Mouse (Mus musculus) mouse trophoblast stem cell (cell line): ENCODE data around the gene Kcnma1.

ENCODE experiments used
- in situ Hi-C, 2 experiments: fragments of 300-500 bp; cut with MseI, MboI; formaldehyde crosslinking; loops; 2 replicates in 1 of 2; 3 replicates in 1 of 2; pipeline ENCODE4 v1.15.1; 2025

Gene Kcnma1

GRCm38 (mm10) chr14:23470071-23470470 is 544.2 kb downstream of the Kcnma1 start:
- in situ Hi-C loops: no loop called here

GRCm38 (mm10) chr14:23465135-23465534 is 549.2 kb downstream of the Kcnma1 start:
- in situ Hi-C loops: no loop called here

GRCm38 (mm10) chr14:23458560-23458959 is 555.7 kb downstream of the Kcnma1 start:
- in situ Hi-C loops: no loop called here

GRCm38 (mm10) chr14:23451681-23452080 is 562.6 kb downstream of the Kcnma1 start:
- in situ Hi-C loops: no loop called here

- in situ Hi-C loops: no loop called here
Measured at GRCm38 (mm10) chr14:23437467-23437866, 576.8 kb downstream of the Kcnma1 start.

GRCm38 (mm10) chr14:23435861-23436260 is 578.4 kb downstream of the Kcnma1 start:
- in situ Hi-C loops: no loop called here

GRCm38 (mm10) chr14:23430006-23430405 is 584.3 kb downstream of the Kcnma1 start:
- in situ Hi-C loops: no loop called here

- in situ Hi-C loops: no loop called here
Measured at GRCm38 (mm10) chr14:23429043-23429442, 585.2 kb downstream of the Kcnma1 start.

- in situ Hi-C loops: no loop called here
Measured at GRCm38 (mm10) chr14:23422481-23423040, 591.7 kb downstream of the Kcnma1 start.

- in situ Hi-C loops: no loop called here
Measured at GRCm38 (mm10) chr14:23418955-23419354, 595.3 kb downstream of the Kcnma1 start.

GRCm38 (mm10) chr14:23407051-23407450 is 607.2 kb downstream of the Kcnma1 start:
- in situ Hi-C loops: no loop called here

- in situ Hi-C loops: no loop called here
Measured at GRCm38 (mm10) chr14:23400777-23401469, 613.4 kb downstream of the Kcnma1 start.

GRCm38 (mm10) chr14:23397642-23398041 is 616.6 kb downstream of the Kcnma1 start:
- in situ Hi-C loops: no loop called here

GRCm38 (mm10) chr14:23391566-23391965 is 622.7 kb downstream of the Kcnma1 start:
- in situ Hi-C loops: no loop called here

GRCm38 (mm10) chr14:23390768-23391167 is 623.5 kb downstream of the Kcnma1 start:
- in situ Hi-C loops: no loop called here

- in situ Hi-C loops: no loop called here
Measured at GRCm38 (mm10) chr14:23390161-23390560, 624.1 kb downstream of the Kcnma1 start.

GRCm38 (mm10) chr14:23386786-23387185 is 627.5 kb downstream of the Kcnma1 start:
- in situ Hi-C loops: no loop called here

GRCm38 (mm10) chr14:23385776-23386608 is 628.3 kb downstream of the Kcnma1 start:
- in situ Hi-C loops: no loop called here

GRCm38 (mm10) chr14:23378351-23379087 is 635.8 kb downstream of the Kcnma1 start:
- in situ Hi-C loops: no loop called here

GRCm38 (mm10) chr14:23372021-23372420 is 642.3 kb downstream of the Kcnma1 start:
- in situ Hi-C loops: no loop called here

GRCm38 (mm10) chr14:23360491-23360995 is 653.7 kb downstream of the Kcnma1 start:
- in situ Hi-C loops: no loop called here

- in situ Hi-C loops: no loop called here
Measured at GRCm38 (mm10) chr14:23358776-23359175, 655.5 kb downstream of the Kcnma1 start.
